Mouse (Mus musculus) limb, embryonic 11.5 days (tissue): ENCODE measurements around the gene Ugt1a8. TPM values are rescaled to one million over a fixed set of nuclear protein-coding genes. Genes with fewer than 3 reads are reported as not detected.
"Not testable (repeated sequence)": the region's sequence is repeated elsewhere in the genome, so short reads cannot be mapped to it uniquely, and the experiment has no call there.

ENCODE experiments used
- ATAC-seq: fragments of 200-750 bp; cut with Nextera tagmentation; 2 replicates; pipeline ENCODE4 v1.8.0; 2017; ENCODE audit warnings: low read depth; ENCODE audit not compliant: insufficient number of reproducible peaks, low FRiP score, low TSS enrichment
- DNase-seq: peaks from one replicate; pipeline ENCODE4 v3.0.0-alpha.2; 2015; ENCODE audit warnings: low spot score
- H3K27ac ChIP-seq: fragments of 300-500 bp; sonication (generic); replicated peaks from 2 replicates; pipeline ENCODE4 v1.5.1; 2014; ENCODE audit warnings: low read depth, mild to moderate bottlenecking, low read length
- H3K27me3 ChIP-seq: fragments of 300-500 bp; sonication (generic); 2 replicates; pipeline ENCODE4 v1.6.1; 2014; ENCODE audit warnings: mild to moderate bottlenecking, low read length, mixed read lengths; ENCODE audit not compliant: control insufficient read depth, insufficient read depth
- H3K36me3 ChIP-seq: fragments of 300-500 bp; sonication (generic); 2 replicates; pipeline ENCODE4 v1.6.1; 2014; ENCODE audit warnings: mild to moderate bottlenecking, low read length, moderate library complexity, mixed read lengths; ENCODE audit not compliant: control insufficient read depth, insufficient read depth
- H3K4me1 ChIP-seq: fragments of 300-500 bp; sonication (generic); 2 replicates; pipeline ENCODE4 v1.6.1; 2014; ENCODE audit warnings: low read length, mixed read lengths; ENCODE audit not compliant: control insufficient read depth, insufficient read depth
- H3K4me2 ChIP-seq: fragments of 300-500 bp; sonication (generic); 2 replicates; pipeline ENCODE4 v1.6.1; 2014; ENCODE audit warnings: low read depth, mild to moderate bottlenecking, moderate library complexity; ENCODE audit not compliant: severe bottlenecking
- H3K4me3 ChIP-seq: fragments of 300-500 bp; sonication (generic); 2 replicates; pipeline ENCODE4 v1.5.1; 2014; ENCODE audit warnings: low read depth, low read length
- H3K9ac ChIP-seq: fragments of 300-500 bp; sonication (generic); 2 replicates; pipeline ENCODE4 v1.6.1; 2014; ENCODE audit warnings: mild to moderate bottlenecking, low read length
- H3K9me3 ChIP-seq: fragments of 300-500 bp; sonication (generic); 2 replicates; pipeline ENCODE4 v1.6.1; 2016; ENCODE audit warnings: low read length; ENCODE audit not compliant: control insufficient read depth
- WGBS: fragments of 180-500 bp; shearing (Covaris S2); extraction: QIAGEN DNeasy Blood & Tissue Kit; methylation state at CpG from one replicate; pipeline ENCODE4 v1.1.7; 2014; 5-methylcytosine and 5-hydroxymethylcytosine counted together
- polyA plus RNA-seq: library from polyadenylated mRNA; unstranded; fragments of >200 nt; fragmentation: Nextera tagmentation; extraction: Ambion mirVana; gene quantifications from 2 replicates; pipeline ENCODE4 v1.2.1, GENCODE M21; 2014

The Ugt1a8 gene
- polyA plus RNA-seq, 1 experiment from 2014 or later: not detected

GRCm38 (mm10) chr1:88224029-88224776 is 136.6 kb downstream of the Ugt1a8 start:
- H3K9ac ChIP-seq: no peak overlapping the region
- no peaks in the 10 kb centered on the region for H3K36me3 ChIP-seq
- H3K9me3 ChIP-seq: peaks cover 38% of the 10 kb centered on the region
- no peaks in the 10 kb centered on the region for H3K4me1 ChIP-seq
- H3K27me3 ChIP-seq: no peaks in the 10 kb centered on the region
- no peak for ATAC-seq
- no peak overlapping the region for H3K4me2 ChIP-seq
- no peak overlapping the region for H3K27ac ChIP-seq
- H3K4me3 ChIP-seq: no peak overlapping the region
- DNase-seq: peak; percentile 28
- 76% methylated on average over 2 of the region's 2 CpGs for WGBS

GRCm38 (mm10) chr1:88225301-88225700 is 137.7 kb downstream of the Ugt1a8 start:
- 43% methylated on average over 2 of the region's 2 CpGs for WGBS
- H3K4me1 ChIP-seq, DNase-seq, H3K4me3 ChIP-seq, H3K4me2 ChIP-seq, H3K9ac ChIP-seq, H3K27ac ChIP-seq, H3K27me3 ChIP-seq, ATAC-seq, H3K36me3 ChIP-seq: not testable (repeated sequence)
- H3K9me3 ChIP-seq: peaks cover 48% of the 10 kb centered on the region

GRCm38 (mm10) chr1:88225741-88226140 is 138.1 kb downstream of the Ugt1a8 start:
- no peaks in the 10 kb centered on the region for H3K36me3 ChIP-seq
- peak; percentile 26 for DNase-seq
- H3K4me3 ChIP-seq: no peak overlapping the region
- no peak overlapping the region for H3K27ac ChIP-seq
- H3K4me2 ChIP-seq: no peak overlapping the region
- no peak overlapping the region for H3K9ac ChIP-seq
- ATAC-seq: no peak
- no peaks in the 10 kb centered on the region for H3K4me1 ChIP-seq
- H3K9me3 ChIP-seq: peaks cover 53% of the 10 kb centered on the region
- no peaks in the 10 kb centered on the region for H3K27me3 ChIP-seq

GRCm38 (mm10) chr1:88226670-88227379 is 139.2 kb downstream of the Ugt1a8 start, which contains the start of gene Mroh2a:
TSS of gene Mroh2a (plus strand) at chr1:88226986.
- Histone ChIP-seq H3K9ac (no peak within 1 kb of the TSS), H3K9me3 (peaks cover 64% of the 10 kb centered on the region), H3K27me3 (no peaks in the 10 kb centered on the region), H3K4me2 (no peak within 1 kb of the TSS), H3K36me3 (no peaks in the 10 kb centered on the region; the same call in 1 of the 2 replicates), H3K4me1 (no peaks in the 10 kb centered on the region), H3K4me3 (no peak within 1 kb of the TSS), H3K27ac (no peak within 1 kb of the TSS)
- DNase-seq: peak; percentile 23
- no peak for ATAC-seq
- WGBS: 62% methylated on average over 5 of the region's 5 CpGs

- H3K9me3 ChIP-seq: peaks cover 68% of the 10 kb centered on the region
- H3K4me2 ChIP-seq: no peak overlapping the region
- ATAC-seq (no peak), DNase-seq (no peak)
- H3K36me3 ChIP-seq: no peaks in the 10 kb centered on the region; the same call in 1 of the 2 replicates
- 66% methylated on average over 2 of the region's 2 CpGs for WGBS
- no peak overlapping the region for H3K4me3 ChIP-seq
- no peak overlapping the region for H3K9ac ChIP-seq
- no peaks in the 10 kb centered on the region for H3K4me1 ChIP-seq
- H3K27ac ChIP-seq: no peak overlapping the region
- no peaks in the 10 kb centered on the region for H3K27me3 ChIP-seq
These were observed 139.9 kb downstream of the Ugt1a8 start for GRCm38 (mm10) chr1:88227482-88227881.

GRCm38 (mm10) chr1:88228121-88228520 is 140.5 kb downstream of the Ugt1a8 start:
- ATAC-seq (no peak), DNase-seq (no peak)
- H3K4me3 ChIP-seq: no peak overlapping the region
- no peak overlapping the region for H3K27ac ChIP-seq
- H3K9me3 ChIP-seq: peaks cover 75% of the 10 kb centered on the region
- no peaks in the 10 kb centered on the region for H3K27me3 ChIP-seq
- H3K36me3 ChIP-seq: no peaks in the 10 kb centered on the region; the same call in 1 of the 2 replicates
- no peak overlapping the region for H3K4me2 ChIP-seq
- no peak overlapping the region for H3K9ac ChIP-seq
- WGBS: 71% methylated on average over 7 of the region's 7 CpGs
- no peaks in the 10 kb centered on the region for H3K4me1 ChIP-seq

GRCm38 (mm10) chr1:88229566-88229965 is 142.0 kb downstream of the Ugt1a8 start:
- Histone ChIP-seq H3K4me1 (no peaks in the 10 kb centered on the region), H3K9me3 (peaks cover 89% of the 10 kb centered on the region), H3K4me2 (no peak overlapping the region), H3K36me3 (no peaks in the 10 kb centered on the region; the same call in 1 of the 2 replicates), H3K27ac (no peak overlapping the region), H3K27me3 (no peaks in the 10 kb centered on the region), H3K4me3 (no peak overlapping the region), H3K9ac (no peak overlapping the region)
- WGBS: 83% methylated on average over 3 of the region's 3 CpGs
- no peak for DNase-seq
- no peak for ATAC-seq

GRCm38 (mm10) chr1:88229986-88230385 is 142.4 kb downstream of the Ugt1a8 start:
- Histone ChIP-seq H3K27me3 (no peaks in the 10 kb centered on the region), H3K9me3 (peaks cover 93% of the 10 kb centered on the region), H3K27ac (no peak overlapping the region), H3K4me3 (no peak overlapping the region), H3K4me1 (no peaks in the 10 kb centered on the region), H3K9ac (no peak overlapping the region), H3K4me2 (no peak overlapping the region), H3K36me3 (no peaks in the 10 kb centered on the region; the same call in 1 of the 2 replicates)
- WGBS: 88% methylated on average over 5 of the region's 5 CpGs
- no peak for DNase-seq
- no peak for ATAC-seq
